Mouse (Mus musculus) left cerebral cortex, adult 11 months (tissue): ENCODE data around the gene Sync.

Experiments
- DNase-seq: peaks from one replicate; pipeline ENCODE4 v3.0.0; 2022; ENCODE audit warnings: low spot score

Gene Sync

GRCm38 (mm10) chr4:129263225-129264021, 24.0 kb upstream of the Sync start:
- peak; percentile 40 for DNase-seq

DNA sequence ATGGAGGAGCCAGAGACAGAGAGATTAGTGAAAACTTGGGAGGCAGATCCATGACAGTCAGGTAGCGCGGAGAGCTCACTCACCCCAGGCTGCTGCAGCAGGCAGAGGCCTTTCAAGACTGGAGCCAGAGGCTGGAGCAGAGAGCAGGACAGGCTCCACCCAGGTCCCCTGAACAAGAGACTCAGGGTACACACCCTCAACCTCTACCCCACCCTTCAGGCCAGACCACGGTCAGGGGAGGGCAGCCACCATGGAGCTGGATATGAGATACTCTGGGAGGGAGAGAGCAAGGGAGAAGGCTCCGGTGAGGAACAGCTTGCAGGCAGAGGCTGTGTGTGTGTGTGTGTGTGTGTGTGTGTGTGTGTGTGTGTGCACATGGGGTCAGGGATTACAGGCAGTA, 21.2 kb upstream of the Sync start:
- DNase-seq: no peak

GRCm38 (mm10) chr4:129266821-129267220, 20.6 kb upstream of the Sync start:
- no peak for DNase-seq

DNA sequence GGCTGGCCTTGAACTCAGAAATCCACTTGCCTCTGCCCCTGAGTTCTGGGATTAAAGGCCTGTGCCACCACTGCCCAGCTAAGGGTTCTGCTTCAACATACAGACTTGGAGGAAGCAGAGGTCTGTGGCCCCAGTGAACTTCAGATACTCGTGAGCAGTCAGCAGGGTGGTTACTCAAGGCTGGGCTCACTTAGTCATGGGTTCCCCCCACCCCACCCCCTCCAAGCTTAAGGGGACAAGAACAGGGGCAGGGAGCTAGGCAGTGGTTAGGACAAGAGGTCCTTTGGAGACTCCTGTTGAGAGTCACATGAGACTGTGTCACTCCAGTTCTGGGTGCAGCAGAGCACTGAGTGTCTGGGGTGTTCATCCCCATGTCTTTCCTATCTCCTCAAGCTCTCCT, 18.7 kb upstream of the Sync start:
- no peak for DNase-seq

DNA sequence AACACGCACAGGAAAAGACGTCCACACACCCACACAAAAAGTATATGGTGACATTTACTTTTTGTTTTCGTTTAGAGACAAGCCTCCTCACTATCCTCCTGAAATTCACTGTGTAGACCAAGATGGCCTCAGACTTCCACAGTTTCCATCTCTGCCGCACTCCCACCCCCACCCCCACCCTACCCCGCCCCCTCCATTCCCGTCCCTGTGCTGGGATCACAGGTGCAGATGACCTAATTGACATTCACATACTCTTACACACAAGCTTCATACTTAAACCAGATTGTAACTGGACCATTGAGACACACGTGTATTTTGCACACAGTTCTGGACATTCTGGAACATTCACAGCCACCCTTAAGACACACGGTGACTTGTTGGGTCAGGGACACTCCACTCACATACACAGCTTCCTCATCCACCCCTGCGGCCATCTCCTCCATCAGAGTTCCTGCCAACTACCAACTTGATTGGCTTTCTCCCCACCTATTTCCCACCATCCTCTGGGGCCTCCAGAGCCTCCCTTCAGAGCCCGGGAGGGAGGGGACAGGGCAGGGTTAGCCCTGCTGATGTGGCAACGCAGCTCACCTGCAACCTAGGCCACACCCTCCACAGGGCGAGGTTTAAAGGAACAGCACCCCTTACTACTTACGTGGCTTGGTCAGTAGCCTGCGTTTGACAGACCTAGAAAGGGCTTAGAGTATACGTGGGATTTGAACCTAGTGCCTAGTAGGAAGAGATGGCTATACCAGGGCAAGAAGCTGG, 15.2 kb upstream of the Sync start:
- no peak for DNase-seq

DNA sequence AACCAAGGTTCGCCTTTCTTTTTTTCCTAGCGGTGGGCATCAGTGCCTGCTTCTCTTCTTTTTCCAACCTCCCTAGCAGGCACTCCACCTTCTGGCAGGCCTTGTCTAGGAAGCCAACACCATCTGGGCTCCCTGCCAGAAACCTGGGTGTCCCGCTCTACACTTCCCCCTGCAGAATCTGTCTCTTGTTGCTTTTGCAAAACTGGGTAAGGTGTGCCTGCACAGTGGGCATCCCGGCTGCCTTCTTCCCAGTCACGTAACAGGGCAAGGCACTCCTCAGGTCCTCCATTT, 14.7 kb upstream of the Sync start:
- no peak for DNase-seq

DNA sequence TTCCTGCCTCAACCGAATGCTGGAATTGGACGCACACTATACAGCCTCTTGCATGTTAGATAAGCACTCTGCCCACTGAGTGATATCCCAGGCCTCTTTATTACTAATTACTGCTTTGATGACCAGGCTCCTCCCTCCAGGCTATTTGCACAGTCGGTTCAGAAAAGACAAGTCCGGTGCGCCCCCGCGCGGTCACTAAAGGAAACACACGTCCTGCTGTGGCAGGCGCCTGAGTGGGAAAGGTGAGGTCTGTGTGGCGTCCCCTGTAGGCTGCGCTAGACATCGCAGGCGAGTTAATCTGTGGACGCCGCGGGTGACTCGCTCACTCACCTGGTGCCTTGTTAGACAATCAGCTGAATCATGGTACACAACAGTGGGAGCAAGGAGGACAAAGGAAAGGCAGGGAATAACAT, 11.0 kb upstream of the Sync start:
- peak; percentile 89 for DNase-seq

GRCm38 (mm10) chr4:129282786-129283185, 4.6 kb upstream of the Sync start:
- no peak for DNase-seq

- DNase-seq: no peak
These were observed 4.2 kb upstream of the Sync start for GRCm38 (mm10) chr4:129283226-129283625.

DNA sequence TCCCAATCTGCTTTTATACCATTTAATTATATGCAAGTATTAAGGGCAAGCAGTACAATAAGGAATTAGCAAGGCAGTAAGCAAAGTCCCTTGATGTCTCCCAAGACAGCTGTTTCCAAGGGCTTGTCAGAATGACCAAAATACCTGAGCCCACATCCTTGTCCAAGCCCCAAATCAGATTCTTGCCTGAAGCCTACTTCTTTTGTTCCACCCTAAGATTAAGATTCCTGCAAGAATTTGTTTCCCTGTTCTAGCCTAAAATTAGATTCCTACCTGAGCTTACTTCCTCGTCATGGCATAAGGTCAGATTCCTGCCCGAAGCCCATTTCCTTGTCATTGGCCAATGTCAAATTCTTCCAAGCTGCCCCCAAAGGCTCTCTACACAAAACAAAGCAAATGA, 2.7 kb upstream of the Sync start:
- DNase-seq: no peak

GRCm38 (mm10) chr4:129286001-129286682, 1.3 kb upstream of the Sync start:
- DNase-seq: no peak

GRCm38 (mm10) chr4:129286683-129287471, 540 bp upstream of the Sync start:
- no peak for DNase-seq

- no peak for DNase-seq
These were observed 650 bp downstream of the Sync start for GRCm38 (mm10) chr4:129288067-129288466.

DNA sequence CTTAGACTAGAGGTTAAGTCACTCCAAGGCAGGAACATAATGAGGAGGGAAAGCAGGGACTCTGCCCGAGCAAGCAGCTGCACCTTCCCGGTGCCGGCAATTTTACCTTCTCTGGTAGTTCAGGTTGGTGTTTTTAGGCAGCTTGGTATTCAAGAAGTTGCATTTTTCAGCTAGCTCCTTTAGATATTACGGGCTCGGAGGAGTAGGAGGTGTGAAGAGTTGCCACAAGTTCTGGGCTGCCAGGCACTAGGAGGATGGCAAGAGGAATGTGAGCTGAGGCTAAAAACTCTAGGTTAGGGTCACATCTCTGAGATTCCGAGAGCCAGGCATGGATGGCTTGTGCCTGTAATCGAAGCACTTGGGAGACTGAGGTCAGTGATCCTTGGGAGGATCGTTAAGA, 2.3 kb downstream of the Sync start:
- no peak for DNase-seq

- no peak for DNase-seq
These were observed 5.4 kb downstream of the Sync start for GRCm38 (mm10) chr4:129292831-129293230.

- DNase-seq: no peak
These were observed 6.3 kb downstream of the Sync start for GRCm38 (mm10) chr4:129293702-129294101.

GRCm38 (mm10) chr4:129295188-129295587, 7.8 kb downstream of the Sync start:
- no peak for DNase-seq

DNA sequence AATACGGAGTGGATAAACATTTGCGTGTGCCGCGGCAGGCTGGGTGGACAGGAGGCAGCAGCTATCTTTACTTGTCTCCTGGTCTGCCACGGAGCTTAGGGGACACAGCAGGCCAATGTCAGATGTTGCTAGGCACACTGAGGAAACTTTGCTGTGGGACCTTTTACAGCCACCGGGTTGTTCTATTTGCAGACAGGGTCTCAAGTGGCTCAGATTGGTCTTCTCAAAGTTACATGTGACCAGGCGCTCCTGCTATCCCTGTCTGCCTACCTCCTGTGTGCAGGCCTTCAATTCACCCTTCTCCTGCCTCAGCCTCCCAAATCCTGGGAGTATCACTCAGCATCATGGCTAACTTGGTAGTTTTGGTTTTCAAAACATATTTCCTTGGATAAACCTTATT, 8.6 kb downstream of the Sync start:
- DNase-seq: no peak

DNA sequence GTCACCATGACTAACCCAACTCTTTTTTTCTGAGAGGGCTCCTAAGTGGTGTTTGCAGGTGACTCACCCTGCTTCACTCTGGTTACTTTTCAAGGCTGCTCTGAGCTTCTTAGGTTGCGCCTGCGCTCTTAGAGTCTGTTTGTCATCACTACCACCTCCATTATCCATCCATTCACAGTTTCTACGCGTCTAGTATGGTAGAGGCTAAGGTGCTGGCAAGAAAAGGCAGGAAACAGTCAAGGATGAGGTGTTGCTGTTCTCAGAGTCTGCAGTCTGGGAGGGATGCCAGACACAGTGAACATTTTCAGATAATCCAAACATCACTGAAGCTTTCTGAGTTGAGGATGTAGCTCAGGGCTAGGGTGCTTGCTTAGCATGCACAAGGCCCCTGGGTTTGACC, 10.3 kb downstream of the Sync start:
- DNase-seq: peak; percentile 14

- DNase-seq: no peak
These were observed 11.7 kb downstream of the Sync start for GRCm38 (mm10) chr4:129299121-129299520.

GRCm38 (mm10) chr4:129303401-129303800, 16.0 kb downstream of the Sync start:
- DNase-seq: no peak

GRCm38 (mm10) chr4:129303816-129304215, 16.4 kb downstream of the Sync start:
- no peak for DNase-seq
